Mouse (Mus musculus) neural tube, embryonic 11.5 days (tissue): ENCODE results near the gene Ccdc24. TPM values are rescaled to one million over a fixed set of nuclear protein-coding genes. Genes with fewer than 3 reads are reported as not detected.

Source experiments
- ATAC-seq: fragments of 200-750 bp; cut with Nextera tagmentation; 2 replicates; pipeline ENCODE4 v1.8.0; 2017; ENCODE audit warnings: moderate number of reproducible peaks, mild to moderate bottlenecking, moderate TSS enrichment, moderate library complexity; ENCODE audit not compliant: insufficient read depth, low FRiP score, low TSS enrichment
- DNase-seq: peaks from one replicate; pipeline ENCODE4 v3.0.0-alpha.2; 2015; ENCODE audit warnings: low spot score
- H3K27ac ChIP-seq: fragments of 300-500 bp; sonication (generic); 2 replicates; pipeline ENCODE4 v1.5.1; 2014; ENCODE audit warnings: low read depth, mild to moderate bottlenecking, low read length
- H3K27me3 ChIP-seq: fragments of 300-500 bp; sonication (generic); 2 replicates; pipeline ENCODE4 v1.6.1; 2014; ENCODE audit warnings: mild to moderate bottlenecking, low read length, mixed read lengths; ENCODE audit not compliant: control insufficient read depth, insufficient read depth
- H3K36me3 ChIP-seq: fragments of 300-500 bp; sonication (generic); 2 replicates; pipeline ENCODE4 v1.6.1; 2014; ENCODE audit warnings: mild to moderate bottlenecking, low read length, moderate library complexity, mixed read lengths; ENCODE audit not compliant: control insufficient read depth, insufficient read depth
- H3K4me1 ChIP-seq: fragments of 300-500 bp; sonication (generic); 2 replicates; pipeline ENCODE4 v1.6.1; 2014; ENCODE audit warnings: low read length, mixed read lengths; ENCODE audit not compliant: control insufficient read depth, insufficient read depth
- H3K4me2 ChIP-seq: fragments of 300-500 bp; sonication (generic); 2 replicates; pipeline ENCODE4 v1.6.1; 2014; ENCODE audit warnings: low read depth, mild to moderate bottlenecking, moderate library complexity
- H3K4me3 ChIP-seq: fragments of 300-500 bp; sonication (generic); 2 replicates; pipeline ENCODE4 v1.5.1; 2014; ENCODE audit warnings: low read depth, low read length
- H3K9ac ChIP-seq: fragments of 300-500 bp; sonication (generic); 2 replicates; pipeline ENCODE4 v1.6.1; 2014; ENCODE audit warnings: mild to moderate bottlenecking, low read length
- H3K9me3 ChIP-seq: fragments of 300-500 bp; sonication (generic); 2 replicates; pipeline ENCODE4 v1.6.1; 2016; ENCODE audit warnings: low read length; ENCODE audit not compliant: control insufficient read depth
- WGBS: fragments of 180-500 bp; shearing (Covaris S2); extraction: QIAGEN DNeasy Blood & Tissue Kit; methylation state at CpG from one replicate; pipeline ENCODE4 v1.1.7; 2014; 5-methylcytosine and 5-hydroxymethylcytosine counted together
- polyA plus RNA-seq: library from polyadenylated mRNA; unstranded; fragments of >200 nt; fragmentation: Nextera tagmentation; extraction: Ambion mirVana; gene quantifications from 2 replicates; pipeline ENCODE4 v1.2.1, GENCODE M21; 2014

The Ccdc24 gene
- polyA plus RNA-seq, 1 experiment from 2014 or later: 1.8 TPM

DNA sequence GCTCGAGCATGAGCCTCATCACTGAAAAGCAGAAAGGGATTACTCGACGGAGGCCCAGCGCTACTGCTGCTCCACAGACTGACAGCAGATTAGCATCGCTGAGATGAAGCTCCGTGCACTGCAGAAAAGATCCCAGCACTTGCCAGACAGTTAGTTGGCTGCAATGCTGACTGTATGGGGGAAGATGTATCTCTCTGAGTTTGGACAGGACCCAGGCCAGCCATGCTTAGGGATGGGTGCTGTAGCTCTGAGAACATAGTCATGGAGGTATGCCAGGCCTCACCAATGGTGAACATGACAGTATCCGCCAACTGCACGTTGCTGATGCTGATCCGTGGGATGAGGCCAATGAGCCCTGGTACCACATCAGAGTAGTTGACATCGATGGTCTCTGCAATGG is 31.7 kb upstream of the Ccdc24 start:
- peaks cover 22% of the 10 kb centered on the region for H3K36me3 ChIP-seq
- WGBS: 92% methylated on average over 10 of the region's 10 CpGs

GRCm38 (mm10) chr4:117898111-117898510 is 25.8 kb upstream of the Ccdc24 start:
- Histone ChIP-seq H3K9ac (no peak overlapping the region), H3K27ac (no peak overlapping the region), H3K27me3 (no peaks in the 10 kb centered on the region), H3K4me1 (no peaks in the 10 kb centered on the region), H3K9me3 (no peaks in the 10 kb centered on the region), H3K4me2 (no peak overlapping the region), H3K36me3 (peaks cover 24% of the 10 kb centered on the region), H3K4me3 (no peak overlapping the region)
- no peak for DNase-seq
- no peak for ATAC-seq
- WGBS: 81% methylated on average over 3 of the region's 3 CpGs

More for the DNA sequence above, 31.7 kb upstream of the Ccdc24 start:
- no peak overlapping the region for H3K4me2 ChIP-seq
- no peaks in the 10 kb centered on the region for H3K27me3 ChIP-seq
- H3K9ac ChIP-seq: no peak overlapping the region
- no peaks in the 10 kb centered on the region for H3K9me3 ChIP-seq
- DNase-seq (no peak), ATAC-seq (no peak)
- no peak overlapping the region for H3K27ac ChIP-seq
- H3K4me1 ChIP-seq: no peaks in the 10 kb centered on the region; the same call in 1 of the 2 replicates
- H3K4me3 ChIP-seq: no peak overlapping the region

DNA sequence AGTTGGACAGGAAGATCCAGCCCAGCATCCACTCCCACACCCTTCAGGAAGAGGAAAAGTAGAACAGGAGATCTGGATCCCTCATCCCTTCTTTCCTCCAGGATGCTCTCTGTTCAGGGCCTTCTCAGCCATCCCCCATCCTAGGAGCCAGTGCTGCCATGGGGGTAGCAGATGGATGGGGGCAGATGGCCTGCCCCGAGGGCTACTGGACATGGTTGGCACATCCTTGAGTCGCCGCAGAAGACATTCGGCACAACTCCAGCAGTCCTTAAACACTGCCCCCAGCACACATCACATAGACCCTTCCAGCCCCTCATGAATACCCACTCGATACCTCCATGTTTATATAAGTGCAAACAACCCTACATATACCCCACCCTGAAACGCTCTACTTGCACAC is 23.7 kb upstream of the Ccdc24 start:
- Histone ChIP-seq H3K36me3 (peaks cover 10% of the 10 kb centered on the region), H3K4me1 (0 out of 2 replicates have a peak, but pooled peaks cover 2% of the 10 kb centered on the region), H3K27ac (no peak overlapping the region), H3K9ac (no peak overlapping the region), H3K4me3 (no peak overlapping the region), H3K9me3 (no peaks in the 10 kb centered on the region), H3K4me2 (no peak overlapping the region), H3K27me3 (no peaks in the 10 kb centered on the region)
- no peak for ATAC-seq
- DNase-seq: no peak
- WGBS: 93% methylated on average over 6 of the region's 6 CpGs

DNA sequence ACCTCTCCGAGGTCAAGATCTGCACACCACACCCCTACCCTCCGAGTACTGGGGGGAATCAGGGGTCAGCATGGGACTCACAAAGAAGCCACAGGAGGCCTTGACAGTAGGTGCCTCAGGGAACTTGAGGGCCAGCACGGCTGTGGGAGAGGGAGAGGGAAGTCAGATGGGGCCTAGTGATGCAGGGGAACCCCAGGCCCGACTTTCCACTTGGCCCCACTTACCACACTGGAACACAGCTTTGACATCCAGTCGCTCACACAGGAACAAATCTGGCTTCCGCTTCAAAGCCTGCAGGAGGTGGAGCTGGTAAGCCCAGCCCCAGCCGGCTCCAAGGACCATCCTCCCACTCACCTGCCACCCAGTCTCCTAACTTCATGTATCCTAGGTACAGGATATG is 23.0 kb upstream of the Ccdc24 start:
- H3K27me3 ChIP-seq: no peaks in the 10 kb centered on the region
- 81% methylated on average over 7 of the region's 7 CpGs for WGBS
- DNase-seq: no peak
- no peak overlapping the region for H3K9ac ChIP-seq
- no peak overlapping the region for H3K4me2 ChIP-seq
- no peak overlapping the region for H3K4me3 ChIP-seq
- H3K4me1 ChIP-seq: 0 out of 2 replicates have a peak, but pooled peaks cover 2% of the 10 kb centered on the region
- ATAC-seq: no peak
- peaks cover 10% of the 10 kb centered on the region for H3K36me3 ChIP-seq
- H3K27ac ChIP-seq: no peak overlapping the region
- no peaks in the 10 kb centered on the region for H3K9me3 ChIP-seq

DNA sequence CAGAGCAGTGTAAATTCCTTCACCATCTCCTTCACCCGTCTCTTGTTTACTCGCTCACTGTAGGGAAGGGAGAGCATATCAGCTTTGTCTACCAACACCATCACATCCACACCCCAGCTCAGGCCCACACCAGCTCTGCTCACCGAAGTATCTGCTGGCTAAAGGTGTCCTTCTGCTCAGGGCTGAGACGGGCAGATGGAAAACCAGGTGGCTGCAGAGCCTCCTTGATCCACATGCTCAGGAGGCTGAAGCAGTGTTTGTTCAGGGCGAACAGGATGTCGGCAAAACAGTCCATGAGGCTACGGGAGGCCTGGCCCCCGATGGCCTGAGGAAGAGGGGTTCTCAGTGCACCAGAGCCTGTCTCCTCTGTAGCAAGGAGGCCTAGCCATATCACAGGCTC is 22.2 kb upstream of the Ccdc24 start:
- Histone ChIP-seq H3K9me3 (no peaks in the 10 kb centered on the region), H3K36me3 (peaks cover 10% of the 10 kb centered on the region), H3K4me2 (no peak overlapping the region), H3K27me3 (no peaks in the 10 kb centered on the region), H3K4me3 (no peak overlapping the region), H3K27ac (no peak overlapping the region), H3K4me1 (0 out of 2 replicates have a peak, but pooled peaks cover 2% of the 10 kb centered on the region), H3K9ac (no peak overlapping the region)
- 91% methylated on average over 8 of the region's 8 CpGs for WGBS
- ATAC-seq (no peak), DNase-seq (no peak)

- Histone ChIP-seq H3K4me3 (no peak overlapping the region), H3K27me3 (no peaks in the 10 kb centered on the region), H3K9me3 (no peaks in the 10 kb centered on the region), H3K36me3 (peaks cover 8% of the 10 kb centered on the region), H3K27ac (no peak overlapping the region), H3K9ac (no peak overlapping the region), H3K4me1 (0 out of 2 replicates have a peak, but pooled peaks cover 2% of the 10 kb centered on the region), H3K4me2 (no peak overlapping the region)
- DNase-seq (peak; percentile 52), ATAC-seq (no peak)
- 23% methylated on average over 9 of the region's 9 CpGs for WGBS
Measured at GRCm38 (mm10) chr4:117893376-117893775, 21.0 kb upstream of the Ccdc24 start.

DNA sequence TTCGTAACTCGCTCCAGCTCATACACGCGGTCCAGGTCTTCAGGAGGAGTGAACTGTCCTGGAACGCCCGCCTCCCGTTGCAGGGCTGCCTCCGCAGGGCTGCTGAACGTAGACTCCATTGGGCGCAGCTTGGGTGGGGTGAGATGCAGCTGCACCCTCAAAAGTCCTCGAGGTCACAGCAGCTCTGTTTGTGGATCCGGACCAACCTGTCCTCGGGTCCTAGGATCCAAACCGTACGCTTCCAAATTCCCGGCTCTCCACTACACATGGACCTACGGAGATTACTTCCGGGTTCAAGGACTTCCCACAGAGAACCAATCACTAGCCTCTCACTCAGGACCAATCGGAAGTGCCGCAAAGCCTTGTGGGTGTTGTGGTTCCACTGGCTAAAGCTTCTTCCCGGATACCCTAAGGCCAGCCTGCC is 19.4 kb upstream of the Ccdc24 start, which contains the start of gene Dph2:
TSS of gene Dph2 (minus strand) at position 295 of the 424 bp plus-strand sequence.
- H3K9ac ChIP-seq: peak within 1 kb of the TSS; percentile 40
- H3K27ac ChIP-seq: no peak within 1 kb of the TSS
- peak within 1 kb of the TSS; percentile 66 for H3K4me3 ChIP-seq
- H3K36me3 ChIP-seq: peaks cover 3% of the 10 kb centered on the region
- no peaks in the 10 kb centered on the region for H3K9me3 ChIP-seq
- 0 out of 2 replicates have a peak, but pooled peaks cover 5% of the 10 kb centered on the region for H3K4me1 ChIP-seq
- DNase-seq (peak; percentile 85), ATAC-seq (peak; percentile 87)
- H3K27me3 ChIP-seq: no peaks in the 10 kb centered on the region
- H3K4me2 ChIP-seq: peak within 1 kb of the TSS; percentile 66
- 0% methylated on average over 21 of the region's 21 CpGs for WGBS

- Histone ChIP-seq H3K4me1 (0 out of 2 replicates have a peak, but pooled peaks cover 9% of the 10 kb centered on the region), H3K9me3 (no peaks in the 10 kb centered on the region), H3K4me2 (no peak overlapping the region; the same call in 1 of the 2 replicates), H3K4me3 (no peak overlapping the region), H3K9ac (no peak overlapping the region), H3K36me3 (no peaks in the 10 kb centered on the region; the same call in none of the 2 replicates), H3K27me3 (no peaks in the 10 kb centered on the region), H3K27ac (no peak overlapping the region)
- 81% methylated on average over 8 of the region's 8 CpGs for WGBS
- DNase-seq (no peak), ATAC-seq (no peak)
Measured at GRCm38 (mm10) chr4:117890750-117891149, 18.4 kb upstream of the Ccdc24 start.

GRCm38 (mm10) chr4:117890031-117890430 is 17.7 kb upstream of the Ccdc24 start:
- H3K4me1 ChIP-seq: 0 out of 2 replicates have a peak, but pooled peaks cover 9% of the 10 kb centered on the region
- no peak overlapping the region for H3K27ac ChIP-seq
- H3K9ac ChIP-seq: no peak overlapping the region
- H3K27me3 ChIP-seq: no peaks in the 10 kb centered on the region
- DNase-seq (no peak), ATAC-seq (no peak)
- no peak overlapping the region for H3K4me2 ChIP-seq
- H3K4me3 ChIP-seq: no peak overlapping the region
- H3K9me3 ChIP-seq: no peaks in the 10 kb centered on the region
- WGBS: 93% methylated on average over 14 of the region's 14 CpGs
- peaks cover 3% of the 10 kb centered on the region; the same call in 1 of the 2 replicates for H3K36me3 ChIP-seq
